Mouse (Mus musculus) neural tube, embryonic 11.5 days (tissue): ENCODE results near the gene Mad1l1. TPM values are rescaled to one million over a fixed set of nuclear protein-coding genes. Genes with fewer than 3 reads are reported as not detected.
A peak's percentile ranks its signal among the peaks of the same experiment; 100 is the strongest.

ENCODE experiments used
- ATAC-seq: fragments of 200-750 bp; cut with Nextera tagmentation; 2 replicates; pipeline ENCODE4 v1.8.0; 2017; ENCODE audit warnings: moderate number of reproducible peaks, mild to moderate bottlenecking, moderate TSS enrichment, moderate library complexity; ENCODE audit not compliant: insufficient read depth, low FRiP score, low TSS enrichment
- DNase-seq: peaks from one replicate; pipeline ENCODE4 v3.0.0-alpha.2; 2015; ENCODE audit warnings: low spot score
- H3K27ac ChIP-seq: fragments of 300-500 bp; sonication (generic); 2 replicates; pipeline ENCODE4 v1.5.1; 2014; ENCODE audit warnings: low read depth, mild to moderate bottlenecking, low read length
- H3K27me3 ChIP-seq: fragments of 300-500 bp; sonication (generic); 2 replicates; pipeline ENCODE4 v1.6.1; 2014; ENCODE audit warnings: mild to moderate bottlenecking, low read length, mixed read lengths; ENCODE audit not compliant: control insufficient read depth, insufficient read depth
- H3K36me3 ChIP-seq: fragments of 300-500 bp; sonication (generic); 2 replicates; pipeline ENCODE4 v1.6.1; 2014; ENCODE audit warnings: mild to moderate bottlenecking, low read length, moderate library complexity, mixed read lengths; ENCODE audit not compliant: control insufficient read depth, insufficient read depth
- H3K4me1 ChIP-seq: fragments of 300-500 bp; sonication (generic); 2 replicates; pipeline ENCODE4 v1.6.1; 2014; ENCODE audit warnings: low read length, mixed read lengths; ENCODE audit not compliant: control insufficient read depth, insufficient read depth
- H3K4me2 ChIP-seq: fragments of 300-500 bp; sonication (generic); 2 replicates; pipeline ENCODE4 v1.6.1; 2014; ENCODE audit warnings: low read depth, mild to moderate bottlenecking, moderate library complexity
- H3K4me3 ChIP-seq: fragments of 300-500 bp; sonication (generic); 2 replicates; pipeline ENCODE4 v1.5.1; 2014; ENCODE audit warnings: low read depth, low read length
- H3K9ac ChIP-seq: fragments of 300-500 bp; sonication (generic); 2 replicates; pipeline ENCODE4 v1.6.1; 2014; ENCODE audit warnings: mild to moderate bottlenecking, low read length
- H3K9me3 ChIP-seq: fragments of 300-500 bp; sonication (generic); 2 replicates; pipeline ENCODE4 v1.6.1; 2016; ENCODE audit warnings: low read length; ENCODE audit not compliant: control insufficient read depth
- WGBS: fragments of 180-500 bp; shearing (Covaris S2); extraction: QIAGEN DNeasy Blood & Tissue Kit; methylation state at CpG from one replicate; pipeline ENCODE4 v1.1.7; 2014; 5-methylcytosine and 5-hydroxymethylcytosine counted together
- polyA plus RNA-seq: library from polyadenylated mRNA; unstranded; fragments of >200 nt; fragmentation: Nextera tagmentation; extraction: Ambion mirVana; gene quantifications from 2 replicates; pipeline ENCODE4 v1.2.1, GENCODE M21; 2014

The Mad1l1 gene
- polyA plus RNA-seq, 1 experiment from 2014 or later, result 51.9 TPM

DNA sequence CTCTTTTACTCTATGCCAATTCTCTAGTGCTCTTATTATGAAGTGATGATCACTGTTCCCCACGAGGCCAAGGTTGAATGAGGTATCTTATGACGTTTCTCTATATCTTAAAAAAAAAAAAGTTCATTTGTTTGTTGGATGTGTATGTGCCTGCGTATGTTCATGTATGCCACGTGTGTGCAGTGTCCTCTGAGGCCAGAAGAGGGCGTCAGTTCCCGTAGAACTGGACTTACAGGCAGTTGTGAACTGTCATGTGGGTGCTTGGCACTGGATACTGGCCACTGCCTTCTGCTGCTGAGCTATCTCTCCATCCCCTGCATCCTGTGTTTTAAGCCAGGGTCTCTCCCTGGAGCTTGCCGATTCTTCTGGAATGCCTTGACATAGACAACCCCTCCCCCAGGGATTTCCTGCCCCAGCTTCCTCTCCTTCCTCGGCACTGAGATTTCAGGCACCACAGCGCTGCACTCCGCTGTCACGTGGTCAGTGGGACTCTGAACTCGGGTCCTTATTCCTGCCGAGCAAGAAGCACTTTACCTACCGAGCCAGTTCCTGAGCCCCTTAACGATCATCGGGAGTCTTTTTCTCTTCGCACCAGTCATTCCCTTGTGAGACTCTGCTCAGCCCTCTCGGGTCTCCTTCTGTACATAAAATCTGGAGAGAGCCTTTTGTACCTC lies 336.1 kb downstream of the Mad1l1 start:
- Histone ChIP-seq H3K27me3 (no peaks in the 10 kb centered on the region), H3K9me3 (peaks cover 3% of the 10 kb centered on the region; the same call in 1 of the 2 replicates), H3K27ac (no peak overlapping the region), H3K36me3 (no peaks in the 10 kb centered on the region), H3K4me1 (no peaks in the 10 kb centered on the region), H3K4me3 (no peak overlapping the region), H3K4me2 (no peak overlapping the region), H3K9ac (no peak overlapping the region)
- 42% methylated on average over 18 of the region's 18 CpGs for WGBS
- DNase-seq (no peak), ATAC-seq (no peak)

DNA sequence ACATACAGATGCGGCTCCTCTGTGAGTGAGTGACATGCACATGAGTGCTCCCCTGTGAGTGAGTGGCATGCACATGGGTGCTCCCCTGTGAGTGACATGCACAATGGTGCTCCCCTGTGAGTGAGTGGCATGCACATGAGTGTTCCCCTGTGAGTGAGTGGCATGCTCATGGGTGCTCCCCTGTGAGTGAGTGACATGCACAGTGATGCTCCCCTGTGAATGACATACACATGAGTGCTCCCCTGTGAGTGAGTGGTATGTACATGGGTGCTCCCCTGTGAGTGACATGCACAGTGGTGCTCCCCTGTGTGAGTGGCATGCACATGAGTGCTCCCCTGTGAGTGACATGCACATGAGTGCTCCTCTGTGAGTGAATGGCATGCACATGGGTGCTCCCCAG lies 339.4 kb downstream of the Mad1l1 start:
- 92% methylated on average over 1 of the region's 1 CpGs for WGBS
- no peak for ATAC-seq
- no peaks in the 10 kb centered on the region for H3K36me3 ChIP-seq
- peaks cover 2% of the 10 kb centered on the region; the same call in 1 of the 2 replicates for H3K4me1 ChIP-seq
- H3K9ac ChIP-seq, result no peak overlapping the region
- no peak overlapping the region for H3K4me2 ChIP-seq
- no peak overlapping the region for H3K27ac ChIP-seq
- no peak for DNase-seq
- no peak overlapping the region for H3K4me3 ChIP-seq
- no peaks in the 10 kb centered on the region for H3K9me3 ChIP-seq
- 0 out of 2 replicates have a peak, but pooled peaks cover 3% of the 10 kb centered on the region for H3K27me3 ChIP-seq

DNA sequence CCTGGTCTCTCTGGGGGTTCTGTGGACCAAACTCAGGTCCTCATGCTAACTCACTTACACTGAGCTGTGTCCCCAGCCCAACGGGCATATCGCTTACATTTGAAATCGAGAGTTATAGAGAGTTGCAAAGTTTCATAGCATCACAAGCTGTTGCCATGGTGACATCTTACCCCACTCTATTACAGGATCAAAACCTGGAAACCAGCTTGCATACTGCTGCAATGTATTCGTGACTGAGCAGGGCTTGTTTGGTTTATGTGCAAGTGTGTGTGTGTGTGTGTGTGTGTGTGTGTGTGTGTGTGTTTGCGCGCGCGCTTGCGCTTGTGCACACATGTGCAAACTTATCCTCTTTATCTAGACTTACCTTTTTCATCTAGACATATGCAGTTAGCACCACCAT lies 342.0 kb downstream of the Mad1l1 start:
- peaks cover 2% of the 10 kb centered on the region; the same call in 1 of the 2 replicates for H3K4me1 ChIP-seq
- no peak overlapping the region for H3K4me3 ChIP-seq
- ATAC-seq (no peak), DNase-seq (no peak)
- H3K27ac ChIP-seq, result no peak overlapping the region
- no peaks in the 10 kb centered on the region for H3K36me3 ChIP-seq
- H3K4me2 ChIP-seq, result no peak overlapping the region
- 82% methylated on average over 9 of the region's 9 CpGs for WGBS
- 0 out of 2 replicates have a peak, but pooled peaks cover 3% of the 10 kb centered on the region for H3K27me3 ChIP-seq
- H3K9ac ChIP-seq, result no peak overlapping the region
- no peaks in the 10 kb centered on the region for H3K9me3 ChIP-seq

DNA sequence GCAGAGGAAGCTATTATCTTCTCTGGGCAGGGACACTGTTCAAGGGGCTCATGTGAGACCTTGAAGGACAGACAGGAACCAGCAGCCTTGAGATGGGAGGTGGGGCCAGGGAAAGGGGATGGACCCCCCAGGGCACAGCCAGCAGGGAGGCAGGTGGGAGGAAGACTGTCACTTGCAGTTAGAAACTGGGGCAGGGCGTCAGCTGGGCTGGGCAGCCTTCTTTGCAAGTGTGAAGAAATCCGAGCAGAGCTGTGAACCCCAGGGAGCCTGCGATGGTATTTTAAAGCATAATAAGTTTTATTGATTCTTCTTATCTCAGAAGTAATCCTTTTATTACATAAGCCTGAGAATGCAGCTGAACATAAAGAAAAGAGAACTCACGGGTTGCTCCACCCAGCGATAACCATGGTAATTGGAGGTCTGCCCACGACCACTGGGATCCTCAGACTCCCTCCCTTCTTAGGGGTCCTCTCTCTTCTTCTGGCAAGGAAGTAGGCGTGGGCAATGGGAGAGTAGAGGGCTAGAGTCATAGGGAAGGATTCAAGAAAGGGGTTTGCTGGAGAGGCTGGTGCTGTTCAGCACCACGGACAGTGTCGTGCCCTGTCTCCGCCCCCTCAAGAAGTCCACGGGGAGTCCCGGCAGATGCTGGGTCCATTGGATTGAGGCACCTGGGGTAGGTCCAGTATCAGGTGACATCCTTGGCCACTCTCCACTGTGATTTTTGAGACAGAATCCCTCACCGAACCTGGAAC lies 342.7 kb downstream of the Mad1l1 start:
- no peak overlapping the region for H3K27ac ChIP-seq

DNA sequence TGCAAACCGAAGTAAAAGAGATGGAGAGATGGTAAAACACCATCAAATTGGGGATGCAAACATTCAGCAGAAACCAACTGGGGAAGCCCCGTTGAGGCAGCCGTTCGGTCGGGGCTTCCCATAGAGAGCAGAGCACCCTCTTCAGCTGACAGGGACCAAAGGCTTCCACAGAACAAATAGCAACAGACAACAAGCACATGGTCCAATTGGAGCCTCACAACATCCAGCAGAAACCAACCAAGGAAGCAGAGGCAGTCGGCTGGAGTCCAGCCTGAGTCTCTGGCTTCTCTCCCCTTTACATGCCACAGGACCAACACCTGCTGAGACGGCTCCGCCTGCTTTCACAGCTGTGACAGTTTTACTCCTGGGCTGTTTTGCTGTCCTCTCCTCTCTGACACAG lies 343.9 kb downstream of the Mad1l1 start:
- Histone ChIP-seq H3K9me3 (no peaks in the 10 kb centered on the region), H3K4me1 (peaks cover 2% of the 10 kb centered on the region; the same call in 1 of the 2 replicates), H3K4me3 (no peak overlapping the region), H3K36me3 (no peaks in the 10 kb centered on the region), H3K9ac (no peak overlapping the region), H3K27ac (no peak overlapping the region), H3K4me2 (no peak overlapping the region), H3K27me3 (peaks cover 3% of the 10 kb centered on the region; the same call in 1 of the 2 replicates)
- 32% methylated on average over 8 of the region's 8 CpGs for WGBS
- DNase-seq, result no peak
- no peak for ATAC-seq

More for the DNA sequence above, 342.7 kb downstream of the Mad1l1 start:
- no peaks in the 10 kb centered on the region for H3K9me3 ChIP-seq
- H3K9ac ChIP-seq, result no peak overlapping the region
- H3K4me1 ChIP-seq, result peaks cover 2% of the 10 kb centered on the region; the same call in 1 of the 2 replicates
- H3K4me3 ChIP-seq, result no peak overlapping the region
- no peak overlapping the region for H3K4me2 ChIP-seq
- no peaks in the 10 kb centered on the region for H3K36me3 ChIP-seq
- peak; percentile 49 for DNase-seq
- no peak for ATAC-seq
- 8% methylated on average over 13 of the region's 13 CpGs for WGBS
- 0 out of 2 replicates have a peak, but pooled peaks cover 3% of the 10 kb centered on the region for H3K27me3 ChIP-seq

DNA sequence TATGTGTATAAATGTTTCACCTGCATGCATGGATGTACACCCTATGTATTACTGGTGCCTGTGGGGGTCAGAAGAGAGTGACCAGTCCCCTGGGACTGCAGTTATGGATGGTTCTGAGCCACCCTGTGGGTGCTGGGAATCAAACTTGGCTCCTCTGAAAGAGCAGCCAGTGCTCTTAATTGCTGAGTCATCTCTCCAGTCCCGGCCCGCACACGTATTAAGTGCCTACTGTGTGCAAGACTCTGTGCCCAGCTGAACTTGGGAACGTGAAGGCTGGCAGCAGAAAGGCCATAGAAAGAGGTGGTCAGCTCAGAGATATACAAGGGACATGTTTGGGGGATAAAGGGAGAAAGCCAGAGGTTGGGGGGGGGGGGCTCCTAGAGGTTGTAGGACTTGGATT lies 344.8 kb downstream of the Mad1l1 start:
- Histone ChIP-seq H3K27me3 (peaks cover 3% of the 10 kb centered on the region; the same call in 1 of the 2 replicates), H3K4me2 (no peak overlapping the region), H3K27ac (no peak overlapping the region), H3K9ac (no peak overlapping the region), H3K36me3 (no peaks in the 10 kb centered on the region), H3K4me3 (no peak overlapping the region), H3K4me1 (peaks cover 2% of the 10 kb centered on the region; the same call in 1 of the 2 replicates), H3K9me3 (no peaks in the 10 kb centered on the region)
- WGBS, result 78% methylated on average over 4 of the region's 4 CpGs
- ATAC-seq (no peak), DNase-seq (no peak)

DNA sequence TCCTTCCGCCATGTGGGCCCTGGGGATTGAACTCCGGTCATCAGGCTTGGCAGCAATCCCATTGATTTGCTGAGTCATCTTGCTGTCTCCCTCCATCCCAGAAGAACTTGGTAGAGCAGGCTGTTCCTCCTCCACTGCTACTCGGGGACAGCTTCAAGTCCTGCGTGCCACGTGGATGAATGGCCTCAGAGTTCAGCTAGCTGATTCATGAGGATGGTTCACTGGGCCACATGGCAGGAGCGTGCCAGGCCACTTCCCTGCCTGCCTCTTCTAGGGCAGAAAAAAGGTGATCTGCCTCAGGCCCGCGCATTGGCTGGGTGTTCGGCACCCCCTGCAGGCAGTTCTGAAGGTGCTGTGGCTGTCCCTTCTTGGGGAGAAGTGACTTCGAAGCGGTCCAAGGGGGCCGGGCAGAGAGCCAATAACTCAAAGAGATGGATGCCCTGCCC lies 351.1 kb downstream of the Mad1l1 start:
- Histone ChIP-seq H3K4me3 (no peak overlapping the region), H3K4me2 (no peak overlapping the region), H3K36me3 (no peaks in the 10 kb centered on the region), H3K9me3 (no peaks in the 10 kb centered on the region), H3K27me3 (no peaks in the 10 kb centered on the region; the same call in 1 of the 2 replicates), H3K9ac (no peak overlapping the region), H3K27ac (no peak overlapping the region), H3K4me1 (no peaks in the 10 kb centered on the region)
- no peak for ATAC-seq
- DNase-seq, result peak; percentile 35
- 73% methylated on average over 12 of the region's 12 CpGs for WGBS

DNA sequence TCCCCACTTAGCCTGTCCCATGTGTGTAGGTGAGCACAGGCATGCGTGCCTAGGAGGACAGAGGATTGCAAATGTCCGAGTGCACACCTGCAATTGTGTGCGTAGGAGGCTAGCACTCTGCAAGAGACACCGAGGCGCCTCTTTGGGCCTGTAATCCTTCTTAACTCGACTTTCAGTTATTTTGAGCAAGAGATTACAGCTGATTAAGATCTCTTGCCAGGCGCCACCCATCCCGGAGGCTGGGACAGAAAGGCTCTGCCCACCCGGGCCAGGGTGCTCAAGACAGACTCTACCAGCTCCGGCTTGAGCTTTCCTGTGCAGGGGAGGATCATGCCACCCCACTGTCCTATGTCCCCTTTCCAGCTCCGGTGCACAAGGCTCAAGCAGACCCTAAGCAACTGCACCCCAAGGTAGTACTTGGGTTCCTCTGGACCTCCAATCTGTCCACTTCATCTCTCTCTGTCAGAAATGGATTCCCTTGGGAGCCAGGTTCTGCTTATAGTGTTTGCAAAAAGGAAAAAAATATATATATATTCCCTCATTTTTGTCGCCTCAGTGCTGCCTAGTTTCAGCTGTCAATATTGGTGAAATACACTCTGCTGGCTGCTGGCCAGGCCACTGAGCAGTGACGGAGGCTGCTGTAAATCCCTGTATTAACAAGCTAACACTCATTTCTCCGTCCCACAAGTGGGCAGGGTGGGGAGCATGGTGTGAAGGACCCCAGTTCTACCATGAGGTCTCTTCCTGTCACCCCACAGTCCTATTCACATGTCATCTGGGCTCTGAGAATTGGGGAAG lies 352.0 kb downstream of the Mad1l1 start:
- 87% methylated on average over 14 of the region's 14 CpGs for WGBS

More for the DNA sequence above, 352.0 kb downstream of the Mad1l1 start:
- ATAC-seq, result no peak
- Histone ChIP-seq H3K4me1 (no peaks in the 10 kb centered on the region), H3K4me2 (no peak overlapping the region), H3K9ac (no peak overlapping the region), H3K9me3 (no peaks in the 10 kb centered on the region), H3K4me3 (no peak overlapping the region), H3K27me3 (no peaks in the 10 kb centered on the region; the same call in 1 of the 2 replicates), H3K36me3 (no peaks in the 10 kb centered on the region), H3K27ac (no peak overlapping the region)
- DNase-seq, result no peak
